Mouse (Mus musculus) thymus, postnatal 4 days (tissue): Measurements from ENCODE around the gene Mroh9.

ENCODE experiments used
- DNase-seq: peaks from one replicate; pipeline ENCODE4 v3.0.0; 2021

The Mroh9 gene

DNA sequence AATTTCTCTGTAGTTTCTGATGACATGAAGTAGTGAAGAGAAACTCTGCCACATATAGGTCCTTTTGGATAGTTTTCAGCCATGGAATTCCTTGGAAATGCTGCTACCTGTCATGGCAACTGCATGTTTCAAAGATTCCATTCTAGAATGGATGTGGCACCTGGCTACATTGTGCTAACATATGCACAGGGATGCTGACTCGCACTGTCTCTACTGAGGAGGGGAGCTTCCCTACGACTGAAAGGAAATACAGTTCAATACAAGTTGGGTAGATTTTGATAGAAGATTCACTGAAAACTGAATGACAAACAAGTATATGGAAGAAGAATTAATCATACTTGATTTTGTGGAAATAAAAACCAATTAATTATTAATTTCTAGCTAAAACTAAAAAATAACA lies at the start of gene Mroh9:
Gene Mroh9 (minus strand): TSS at position 101 of the 400 bp plus-strand sequence.
- DNase-seq, result no peak

DNA sequence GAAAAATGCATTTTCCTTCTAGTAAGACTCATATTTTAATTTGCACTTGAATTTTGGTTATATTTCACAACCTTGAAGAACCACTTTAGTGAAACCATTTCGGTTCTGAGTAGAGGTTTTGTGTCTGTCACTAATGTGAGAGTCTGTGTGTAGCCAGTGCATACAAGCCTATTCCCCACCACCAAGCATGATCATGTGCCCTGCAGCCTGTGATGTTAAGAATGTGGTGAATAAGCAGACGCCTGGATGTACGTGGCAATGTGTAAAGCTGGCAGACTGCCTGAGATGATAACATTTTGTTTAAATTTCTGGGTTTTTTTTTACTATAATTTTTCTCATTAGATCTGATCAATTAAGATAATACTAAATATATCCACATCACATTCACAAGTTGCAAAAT lies 44.5 kb upstream of the Mroh9 start:
- DNase-seq, result no peak

DNA sequence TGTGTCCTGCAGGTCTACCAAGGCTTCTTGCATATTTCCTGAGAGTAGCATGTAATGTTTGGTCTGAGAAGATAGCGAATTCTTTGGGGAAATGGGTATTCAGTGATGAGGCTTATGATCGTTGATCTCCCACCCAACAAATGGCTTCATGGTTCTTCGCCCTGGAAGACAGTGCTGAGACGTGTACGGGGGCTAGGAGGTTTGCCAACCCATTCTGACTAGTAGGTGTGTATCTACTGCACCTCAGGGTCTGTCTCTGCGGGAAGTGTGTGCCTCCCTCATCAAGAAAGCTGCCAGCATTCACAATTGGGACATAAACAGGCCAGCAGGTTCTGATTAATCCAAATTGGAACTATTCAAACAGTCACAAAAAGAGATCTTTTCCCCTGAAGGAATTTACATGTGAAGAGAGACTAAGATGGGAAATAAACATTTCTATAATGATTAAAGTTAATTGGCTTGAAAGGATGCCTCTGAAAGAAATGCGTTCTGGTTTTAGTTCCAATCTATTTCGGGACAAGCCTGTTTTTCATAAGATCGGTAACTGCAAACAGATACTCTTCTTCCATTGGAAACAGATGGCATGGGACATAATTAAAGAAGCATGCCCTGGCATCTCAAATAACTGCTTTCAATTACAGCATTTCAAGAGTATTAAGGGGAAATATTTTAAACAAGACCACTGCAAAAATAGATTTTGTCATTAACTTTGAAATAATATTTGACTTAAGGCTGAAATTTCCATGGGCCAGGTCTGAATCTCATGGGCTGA lies 43.8 kb upstream of the Mroh9 start:
- no peak for DNase-seq

DNA sequence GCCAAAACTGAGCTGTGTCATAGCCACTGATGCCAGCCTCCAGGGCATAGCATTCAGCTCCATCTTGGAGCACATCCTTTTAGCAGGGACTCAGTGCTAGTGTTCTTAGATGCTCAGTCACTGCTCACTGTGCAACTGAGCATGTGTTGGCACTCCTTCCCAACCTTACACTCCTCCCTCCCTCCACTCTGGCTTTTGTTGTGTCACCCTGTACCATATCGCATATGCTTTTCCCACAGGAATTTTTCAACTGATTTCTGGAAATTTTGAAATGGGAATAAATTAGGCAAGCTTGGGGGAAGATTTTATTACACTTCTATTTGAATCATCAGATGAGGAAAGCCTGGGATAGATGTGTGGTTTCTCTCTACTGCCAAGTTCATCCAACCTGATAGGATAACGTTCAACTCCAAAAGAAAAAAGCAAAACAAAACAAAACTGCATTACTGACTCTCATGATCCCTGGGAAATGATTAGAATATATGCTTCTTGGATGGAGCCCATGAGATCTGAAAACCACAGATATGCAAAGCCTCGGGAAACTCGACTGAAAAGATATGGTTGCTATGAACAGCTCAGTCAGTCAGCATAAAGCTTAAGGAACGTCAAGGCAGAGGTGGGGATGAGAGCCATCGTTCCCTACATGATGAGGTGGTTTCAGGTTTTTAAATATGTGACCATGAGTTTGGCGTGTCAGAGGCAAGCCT lies 40.9 kb upstream of the Mroh9 start:
- DNase-seq, result no peak

DNA sequence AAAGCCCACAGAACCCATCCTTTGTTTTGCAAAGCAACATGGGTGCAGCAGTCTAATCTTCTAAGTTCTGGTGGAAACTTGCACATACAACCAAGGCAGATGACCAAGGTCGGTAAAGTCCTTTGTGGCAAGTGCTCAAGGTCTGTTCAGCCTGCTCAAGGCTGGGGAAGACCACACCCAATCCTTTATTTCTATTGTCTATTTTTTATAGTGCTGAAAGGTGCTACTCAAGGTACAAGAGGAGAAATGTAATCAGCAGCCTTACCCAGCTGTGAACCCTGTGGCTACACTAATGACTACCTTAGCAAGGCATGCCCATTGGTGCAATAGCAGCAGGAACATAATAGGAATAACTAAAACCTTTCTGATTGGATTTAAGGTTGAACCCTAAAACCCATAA lies 36.9 kb upstream of the Mroh9 start:
- no peak for DNase-seq

DNA sequence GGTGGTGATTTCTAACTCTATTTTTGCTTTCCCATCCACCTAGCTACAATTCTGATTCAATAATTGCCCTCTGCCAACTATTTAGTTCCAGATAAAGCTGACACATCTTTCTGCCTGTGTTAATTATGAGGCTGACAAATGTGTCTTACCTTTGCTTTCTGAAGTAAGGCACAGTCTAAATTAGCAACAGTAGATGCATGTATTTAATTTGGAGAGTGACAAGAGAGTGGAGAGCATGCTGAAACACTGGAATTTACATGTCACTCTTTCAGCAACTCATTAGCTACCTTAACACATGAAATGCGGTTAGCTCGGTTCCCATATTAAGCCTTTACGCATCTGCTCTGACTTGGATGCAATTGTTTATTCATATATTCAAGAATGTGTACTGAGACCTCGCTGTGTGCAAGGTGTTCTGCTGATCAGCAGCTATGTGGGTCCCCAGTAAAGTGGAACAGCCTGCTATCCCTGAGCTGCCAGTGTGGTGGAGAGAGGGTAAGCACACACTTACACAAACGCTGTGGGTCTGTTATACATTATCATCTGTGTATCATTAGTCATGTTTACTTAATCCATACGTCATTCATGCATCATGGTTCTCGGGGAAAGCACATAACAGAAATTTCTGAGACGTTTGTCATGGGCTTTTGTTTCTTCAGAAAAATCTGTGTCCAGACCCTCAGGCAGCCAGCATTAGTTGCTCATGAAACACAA lies 28.1 kb upstream of the Mroh9 start:
- no peak for DNase-seq

DNA sequence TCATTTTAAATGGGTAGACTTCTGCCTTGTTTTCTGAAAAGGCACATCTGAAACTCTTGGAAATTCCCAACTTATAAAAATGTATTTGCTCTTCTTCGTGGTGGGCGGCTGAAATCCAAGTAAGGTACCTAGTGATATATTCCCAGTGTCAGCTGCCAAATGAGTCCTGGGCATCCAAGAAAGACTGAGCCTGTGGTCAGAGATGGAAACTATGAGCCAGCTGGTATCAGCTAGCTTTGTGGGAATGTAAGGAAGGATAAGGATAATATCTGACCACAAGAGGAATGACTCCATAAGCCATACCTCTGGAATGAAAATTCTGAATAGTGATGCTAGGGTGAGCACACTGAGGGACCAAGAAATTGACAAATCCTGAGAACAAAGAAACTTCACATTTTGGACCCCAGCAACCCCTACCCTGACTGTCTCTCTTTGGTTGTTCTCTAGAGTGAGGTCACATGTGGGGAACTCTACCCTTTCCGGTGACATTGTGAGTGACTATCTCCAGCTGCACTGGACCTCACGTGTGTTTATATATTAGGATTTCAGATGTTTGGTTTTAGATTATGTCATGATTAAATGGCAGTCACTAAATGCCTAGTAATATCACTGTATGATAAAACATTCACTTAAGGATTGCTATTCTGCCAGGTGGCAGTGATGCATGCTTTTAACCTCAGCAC lies 27.2 kb upstream of the Mroh9 start:
- no peak for DNase-seq

DNA sequence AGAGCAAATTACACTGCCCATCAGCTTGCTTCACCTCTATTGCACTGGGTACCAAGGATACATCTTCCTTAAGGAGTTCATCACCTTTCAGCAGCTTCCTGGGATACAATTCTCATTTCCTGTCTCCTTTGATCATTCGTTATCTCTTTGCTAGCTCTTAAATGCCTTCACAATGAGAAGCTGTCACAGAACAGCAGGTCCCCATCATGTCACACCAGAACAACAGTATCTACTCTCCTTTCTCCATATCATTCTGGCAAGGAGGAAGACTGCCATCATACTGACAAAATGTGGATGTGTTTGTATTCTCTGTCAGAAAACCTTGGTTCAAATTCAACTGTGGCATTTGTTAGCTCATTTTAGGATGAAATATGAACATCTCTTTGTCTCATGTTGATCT lies 19.5 kb upstream of the Mroh9 start:
- DNase-seq, result no peak

DNA sequence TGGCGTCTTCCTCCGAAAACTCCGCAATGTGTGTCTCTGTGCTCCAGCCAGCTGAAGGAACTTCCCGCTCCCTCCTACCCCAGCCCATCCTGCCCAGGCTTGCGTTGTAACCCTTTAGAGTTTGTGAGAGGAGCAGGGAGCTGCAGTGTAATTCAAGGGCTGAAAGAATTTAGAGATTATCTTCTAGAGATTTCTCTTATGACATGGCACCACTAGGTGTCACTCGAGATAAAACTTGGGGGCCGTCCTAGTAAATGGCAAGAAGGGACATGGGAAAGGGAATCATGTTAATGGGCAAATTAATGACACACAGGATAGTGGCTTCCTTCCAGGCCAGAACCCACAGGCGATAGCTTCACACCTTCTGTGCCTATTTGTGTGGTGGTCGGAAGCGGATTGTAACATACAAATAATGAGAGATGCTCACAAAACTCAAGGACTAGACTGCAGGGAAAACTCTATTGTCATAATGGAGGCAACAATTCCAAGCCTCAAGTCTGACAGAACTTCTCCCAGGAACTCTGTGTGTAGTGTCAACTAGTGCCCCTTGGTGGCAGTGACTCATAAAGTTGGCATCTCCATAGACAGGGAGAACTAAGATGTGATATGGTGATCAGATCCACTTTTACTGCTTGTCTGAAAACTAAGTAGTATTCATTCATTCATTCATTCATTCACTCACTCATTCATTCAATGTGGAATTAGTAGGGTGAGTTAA lies 6.1 kb upstream of the Mroh9 start:
- peak; percentile 18 for DNase-seq

DNA sequence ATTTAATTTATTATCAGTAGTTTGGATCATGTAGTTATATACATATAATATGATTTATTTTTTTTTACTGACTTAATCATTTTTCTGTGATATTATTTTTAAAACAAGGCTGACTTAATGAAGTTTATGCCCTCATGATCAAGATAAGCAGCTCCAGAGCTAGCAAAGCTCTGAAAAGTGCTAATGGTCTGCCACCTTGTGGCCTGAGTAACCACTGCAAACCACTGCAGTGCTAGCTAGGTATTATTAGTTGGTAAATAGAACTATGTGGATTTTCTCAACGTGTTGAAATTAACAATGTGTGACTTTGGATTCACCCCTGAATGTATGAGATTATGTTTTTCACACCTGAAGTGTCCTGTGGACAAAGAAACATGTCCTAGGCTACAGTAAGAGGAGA lies 15.0 kb downstream of the Mroh9 start:
- peak; percentile 16 for DNase-seq

DNA sequence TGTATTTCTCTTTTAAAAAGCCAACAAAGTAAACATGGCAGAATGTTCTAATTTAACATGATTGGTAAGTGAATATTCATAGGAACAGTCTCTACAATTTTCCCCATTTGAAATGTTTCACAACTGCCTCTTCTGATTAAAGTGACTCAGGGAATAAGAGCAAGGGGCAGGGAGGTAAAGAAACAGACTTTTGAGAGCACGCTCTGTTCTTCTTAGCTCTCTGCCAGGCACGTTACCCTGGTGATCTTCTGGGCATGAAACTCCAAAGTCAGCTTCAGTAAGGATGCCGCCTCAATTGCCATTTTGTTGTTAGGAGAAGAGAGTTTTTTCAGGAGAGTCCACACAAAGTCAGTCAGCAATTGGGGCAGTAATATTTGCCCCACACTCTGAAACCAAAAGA lies 25.1 kb downstream of the Mroh9 start:
- DNase-seq, result no peak

DNA sequence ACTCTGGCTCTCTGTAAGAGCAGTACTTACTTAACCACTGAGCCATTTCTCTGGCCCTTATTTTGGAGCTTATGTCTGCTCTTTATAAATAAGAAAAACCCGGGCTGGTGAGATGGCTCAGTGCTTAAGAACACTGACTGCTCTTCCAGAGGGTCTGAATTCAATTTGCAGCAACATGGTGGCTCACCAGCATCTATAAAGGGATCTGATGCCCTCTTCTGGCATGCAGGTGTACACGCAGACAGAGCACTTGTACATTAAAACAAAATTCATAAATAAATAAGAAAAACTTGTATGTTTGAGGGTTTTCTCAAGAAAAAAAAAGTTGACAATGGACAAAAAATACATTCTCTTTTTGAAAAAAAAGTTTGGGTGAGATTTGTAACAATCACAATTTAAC lies 28.1 kb downstream of the Mroh9 start:
- DNase-seq, result no peak

DNA sequence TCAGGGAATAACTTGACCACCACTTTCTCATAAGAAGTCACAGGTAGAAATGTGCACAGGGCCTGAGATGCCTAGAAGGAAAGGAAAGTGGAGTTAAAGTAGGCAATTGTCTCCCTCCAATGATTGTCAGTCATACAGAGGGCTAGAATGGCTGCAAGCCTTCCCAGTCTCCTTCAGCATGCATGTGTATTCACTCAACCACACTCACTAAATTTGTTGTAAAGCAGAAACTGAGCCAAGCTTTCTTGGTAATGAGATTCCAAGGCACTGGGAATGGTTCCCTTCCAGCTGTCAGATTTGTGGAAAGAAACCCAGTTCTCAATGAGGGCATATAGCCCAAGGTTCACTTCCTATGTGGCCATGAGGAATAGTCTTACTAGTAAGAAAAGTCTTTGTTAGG lies 29.8 kb downstream of the Mroh9 start:
- DNase-seq, result no peak

DNA sequence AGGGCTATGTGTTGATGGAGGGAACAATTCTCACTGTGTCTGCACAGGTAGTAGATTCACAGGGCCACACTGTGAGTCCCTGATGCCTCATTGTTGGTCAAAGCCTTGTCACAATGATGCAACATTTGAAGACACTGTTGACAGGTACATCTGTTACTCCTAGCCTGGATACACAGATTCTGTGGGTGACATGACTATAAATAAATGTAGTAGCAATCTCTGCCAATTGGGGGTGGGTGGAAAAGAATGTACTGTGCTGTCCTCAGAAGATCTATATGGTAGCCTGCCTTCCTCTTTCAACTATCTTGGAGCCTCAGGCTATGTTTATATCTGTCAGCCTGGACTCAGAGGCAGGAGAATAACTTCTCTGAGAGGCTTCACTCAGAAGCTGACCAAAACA lies 62.4 kb downstream of the Mroh9 start:
- DNase-seq, result no peak

DNA sequence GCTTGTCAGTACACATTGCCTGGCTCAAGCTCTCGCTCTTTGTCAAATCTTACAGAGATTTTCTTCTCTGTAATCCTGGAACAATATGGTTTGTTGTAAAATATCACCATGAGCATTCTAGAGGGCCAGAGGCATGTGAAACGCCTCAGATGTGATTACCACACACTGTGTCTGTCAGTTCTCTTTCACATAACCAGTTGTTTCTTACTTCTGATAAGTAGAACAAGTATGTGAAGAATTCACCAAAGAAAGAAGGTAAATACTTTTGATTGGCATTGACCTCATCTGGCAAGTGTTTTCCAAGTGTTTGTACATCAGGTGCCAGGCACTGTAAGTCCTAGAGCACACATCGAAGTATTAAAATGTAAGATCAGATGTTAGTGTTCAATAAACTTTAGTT lies 76.2 kb downstream of the Mroh9 start:
- no peak for DNase-seq

DNA sequence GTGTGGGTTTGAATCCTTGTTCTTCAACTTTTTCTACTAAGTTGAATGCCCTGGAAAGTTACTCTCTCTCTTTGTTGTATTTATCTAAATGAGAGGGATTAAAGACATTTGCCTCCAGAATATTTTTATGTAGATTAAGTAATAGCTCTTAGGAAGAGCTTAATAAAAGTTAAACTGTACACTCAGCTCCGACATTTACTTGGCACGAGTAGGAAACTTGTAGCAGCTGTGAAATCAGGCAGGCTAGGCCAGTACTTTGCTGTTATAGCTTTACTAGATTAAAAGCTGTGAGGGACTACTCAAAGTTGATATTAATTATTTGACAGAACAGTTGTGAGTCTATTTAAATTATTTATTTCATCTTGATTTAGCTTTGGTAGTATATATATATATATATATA lies 82.0 kb downstream of the Mroh9 start:
- no peak for DNase-seq

DNA sequence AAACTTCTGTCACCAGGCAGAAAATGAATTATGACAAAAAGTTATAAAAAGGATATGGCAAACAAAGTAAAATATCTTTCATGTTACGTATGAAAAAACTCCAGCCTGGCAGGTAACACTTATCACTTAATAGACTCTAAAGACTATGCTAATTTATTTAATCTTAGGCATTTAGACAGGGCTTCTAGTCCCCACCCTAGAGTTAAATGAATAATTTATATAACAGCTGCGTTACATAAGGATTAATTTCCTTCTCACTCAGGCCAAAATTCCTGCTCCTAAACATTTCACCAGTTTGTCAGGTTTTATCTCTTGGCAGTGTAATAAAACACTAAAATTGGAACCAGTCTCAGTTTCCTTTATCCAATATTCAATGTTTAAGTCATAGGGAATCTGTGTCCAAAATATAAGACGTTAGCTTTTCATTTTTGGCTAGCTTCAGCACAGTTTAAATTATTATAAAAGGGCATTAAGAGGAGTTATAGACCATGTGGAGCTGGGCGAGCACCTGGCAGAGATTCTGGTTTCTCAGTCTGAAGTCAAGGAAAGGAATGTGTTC lies 84.1 kb downstream of the Mroh9 start:
- no peak for DNase-seq

DNA sequence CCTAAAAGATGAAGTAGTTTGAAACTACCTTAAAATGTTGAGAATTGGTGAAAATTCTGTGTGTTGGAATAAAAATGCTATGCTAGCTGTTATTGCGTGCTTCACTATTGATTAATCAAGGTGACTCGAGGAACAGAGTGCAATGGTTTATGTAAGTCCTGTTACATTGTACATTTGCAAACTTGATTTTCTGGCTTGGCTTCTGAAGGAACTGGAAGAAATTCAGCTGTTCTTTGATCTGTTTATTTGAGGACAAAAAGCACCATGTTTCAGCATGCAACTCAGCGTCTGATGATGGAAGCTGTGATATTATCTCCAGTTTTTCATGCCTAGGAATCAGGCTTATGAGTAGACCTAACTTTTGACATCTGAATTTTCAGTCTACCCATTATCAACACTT lies 97.9 kb downstream of the Mroh9 start:
- DNase-seq, result no peak

DNA sequence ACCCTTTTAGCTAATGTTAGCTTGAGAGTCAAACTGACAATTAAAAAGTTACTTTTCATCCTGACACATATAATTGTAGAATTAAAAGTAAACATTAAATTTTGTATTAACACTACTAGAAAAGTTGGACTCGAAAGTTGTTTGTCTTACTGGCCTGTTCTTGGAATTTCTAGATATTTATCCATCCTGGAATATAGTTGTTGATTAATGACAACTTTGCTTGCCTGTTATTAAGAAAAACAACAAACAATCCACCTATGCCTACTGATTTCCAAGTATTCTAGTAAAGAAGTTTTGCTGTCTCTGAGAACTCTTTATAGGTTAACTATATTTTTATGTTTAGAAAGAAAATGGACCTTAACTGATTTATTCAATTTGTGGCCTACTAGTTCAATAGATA lies 98.7 kb downstream of the Mroh9 start:
- DNase-seq, result no peak

DNA sequence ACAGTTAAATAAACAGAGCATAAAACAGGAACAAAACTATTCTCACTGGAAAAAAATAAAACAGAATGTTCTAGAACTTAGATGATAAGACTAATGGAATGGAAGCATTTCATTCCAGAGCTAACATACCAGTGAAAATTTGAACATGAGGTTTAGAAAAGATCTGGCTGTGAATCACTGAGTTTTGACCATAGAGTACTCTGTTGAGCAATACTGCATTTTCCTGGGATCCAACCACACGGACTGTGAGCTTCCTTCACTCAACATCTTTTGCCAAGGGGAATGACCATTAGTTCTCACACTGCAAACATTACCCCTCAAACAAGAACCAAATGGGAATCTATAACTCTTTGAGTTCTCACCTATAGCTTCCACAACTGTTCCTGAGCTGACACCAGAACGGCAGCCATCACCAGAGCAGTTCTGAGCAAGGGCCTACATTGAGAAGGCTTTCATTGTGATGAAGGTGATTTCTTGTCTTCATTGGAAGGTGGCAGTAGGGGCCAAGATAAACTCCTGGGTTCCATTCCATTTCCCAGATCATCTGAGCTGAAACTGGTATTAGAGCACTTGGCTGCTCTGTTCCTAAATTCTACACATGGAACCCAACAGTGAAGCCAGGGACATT lies 99.2 kb downstream of the Mroh9 start:
- no peak for DNase-seq

DNA sequence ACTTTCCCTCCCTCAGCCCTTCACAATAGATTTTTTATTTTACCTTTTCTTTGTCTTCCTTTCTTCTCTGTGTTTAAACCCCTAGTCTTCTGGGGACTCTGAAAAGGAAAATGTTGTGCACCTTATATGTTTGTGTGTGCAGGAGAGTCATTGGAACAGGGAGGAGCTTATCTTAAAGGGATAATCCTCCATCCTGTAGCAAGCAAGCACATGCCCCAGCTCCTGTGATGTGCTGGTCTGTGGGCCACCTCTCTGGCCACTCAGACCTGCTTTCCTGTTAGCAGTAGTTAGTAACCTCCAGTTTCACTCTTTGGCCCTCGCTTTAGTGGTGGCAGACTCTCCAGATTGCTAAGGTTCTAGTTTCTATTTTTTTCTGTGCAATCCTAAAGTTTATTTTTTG lies 101.0 kb downstream of the Mroh9 start, which contains the start of gene Fmo3:
Gene Fmo3 (minus strand): TSS at position 101 of the 400 bp plus-strand sequence.
- no peak for DNase-seq
